Mouse (Mus musculus) small intestine, adult 2 months (tissue): ENCODE results near the gene Rnaseh2a. TPM values are rescaled to one million over a fixed set of nuclear protein-coding genes. Genes with fewer than 3 reads are reported as not detected.

ENCODE experiments used
- H3K27ac ChIP-seq: fragments of 200-500 bp; 2 replicates; pipeline ENCODE4 v1.5.1; 2012; ENCODE audit warnings: low read depth, low read length, control low read depth, inconsistent platforms; ENCODE audit not compliant: insufficient read depth
- H3K27me3 ChIP-seq: fragments of 200-500 bp; 2 replicates; pipeline ENCODE4 v1.6.1; 2012; ENCODE audit warnings: mild to moderate bottlenecking, moderate library complexity, low read length, inconsistent platforms; ENCODE audit not compliant: control insufficient read depth, insufficient read depth
- H3K36me3 ChIP-seq: fragments of 200-500 bp; 2 replicates; pipeline ENCODE4 v1.6.1; 2012; ENCODE audit warnings: mild to moderate bottlenecking, low read length, control low read depth, inconsistent platforms; ENCODE audit not compliant: control insufficient read depth, insufficient read depth
- H3K4me1 ChIP-seq: fragments of 200-500 bp; 2 replicates; pipeline ENCODE4 v1.6.1; 2012; ENCODE audit warnings: low read length, inconsistent platforms, mixed read lengths; ENCODE audit not compliant: control insufficient read depth, insufficient read depth, insufficient read length
- H3K4me3 ChIP-seq: fragments of 200-500 bp; 2 replicates; pipeline ENCODE4 v1.5.1; 2012; ENCODE audit warnings: low read depth, mild to moderate bottlenecking, control low read depth, inconsistent platforms, low read length, moderate library complexity
- CTCF ChIP-seq: fragments of 200-500 bp; IDR thresholded peaks from 2 replicates; pipeline ENCODE4 v1.5.1; 2012; ENCODE audit warnings: low read depth, mild to moderate bottlenecking, control low read depth, inconsistent platforms, low read length, moderate library complexity, mixed read lengths; ENCODE audit not compliant: insufficient replicate concordance, insufficient read length; ENCODE audit errors: extremely low read depth
- POLR2A ChIP-seq: fragments of 200-500 bp; IDR thresholded peaks from 2 replicates; pipeline ENCODE4 v1.6.1; 2012; ENCODE audit warnings: low read depth, mild to moderate bottlenecking, control low read depth, inconsistent platforms, low read length, moderate library complexity
- WGBS: fragments of 180-500 bp; shearing (Covaris S2); methylation state at CpG from one replicate; pipeline ENCODE4 v1.1.7; 2018; 5-methylcytosine and 5-hydroxymethylcytosine counted together
- polyA plus RNA-seq: library from polyadenylated mRNA; depleted of rRNA; stranded (reverse); fragments of >200 nt; gene quantifications from 2 replicates; pipeline ENCODE4 v1.2.3, GENCODE M21; 2012; rRNA removed

The Rnaseh2a gene
- 14.5 and 29.1 TPM in 2 replicates for polyA plus RNA-seq

- WGBS, result under 1% methylated on average over 56 of the region's 56 CpGs
- peaks cover 11% of the 10 kb centered on the region for H3K36me3 ChIP-seq
- H3K4me3 ChIP-seq, result peak within 1 kb of the TSS; percentile 70
- H3K4me1 ChIP-seq, result peaks cover 17% of the 10 kb centered on the region
- peak; percentile 93 for TF ChIP-seq POLR2A
- TF ChIP-seq CTCF, result no peak
- H3K27ac ChIP-seq, result peak within 1 kb of the TSS; percentile 77
- H3K27me3 ChIP-seq, result no peaks in the 10 kb centered on the region
Measured at GRCm38 (mm10) chr8:84969241-84970134, at the start of gene Rnaseh2a, which contains the start of the genes Gm49661 and Prdx2. Gene Rnaseh2a (minus strand): TSS chr8:84969767. Gene Gm49661 (minus strand): TSS chr8:84969433. Gene Prdx2 (plus strand): TSS chr8:84969587.

GRCm38 (mm10) chr8:85017209-85017608 lies 47.6 kb upstream of the Rnaseh2a start:
- H3K27me3 ChIP-seq, result peaks cover 10% of the 10 kb centered on the region; the same call in 1 of the 2 replicates
- peaks cover 32% of the 10 kb centered on the region for H3K36me3 ChIP-seq
- TF ChIP-seq POLR2A (no peak), CTCF (no peak)
- no peak overlapping the region for H3K4me3 ChIP-seq
- peaks cover 3% of the 10 kb centered on the region; the same call in 1 of the 2 replicates for H3K4me1 ChIP-seq
- no peak overlapping the region for H3K27ac ChIP-seq
- WGBS, result 71% methylated on average over 5 of the region's 5 CpGs

GRCm38 (mm10) chr8:85016724-85017123 lies 47.2 kb upstream of the Rnaseh2a start:
- no peak overlapping the region for H3K27ac ChIP-seq
- WGBS, result 50% methylated on average over 10 of the region's 10 CpGs
- TF ChIP-seq POLR2A, result no peak
- H3K4me3 ChIP-seq, result no peak overlapping the region
- peaks cover 3% of the 10 kb centered on the region; the same call in 1 of the 2 replicates for H3K4me1 ChIP-seq
- peaks cover 31% of the 10 kb centered on the region for H3K36me3 ChIP-seq
- H3K27me3 ChIP-seq, result peaks cover 10% of the 10 kb centered on the region

GRCm38 (mm10) chr8:85014431-85014830 lies 44.9 kb upstream of the Rnaseh2a start, which contains the start of gene Best2:
Gene Best2 (minus strand): TSS chr8:85014531.
- Histone ChIP-seq H3K36me3 (peaks cover 12% of the 10 kb centered on the region), H3K27ac (no peak within 1 kb of the TSS), H3K27me3 (peaks cover 16% of the 10 kb centered on the region), H3K4me3 (peak within 1 kb of the TSS; percentile 54), H3K4me1 (peaks cover 3% of the 10 kb centered on the region; the same call in 1 of the 2 replicates)
- WGBS, result 63% methylated on average over 2 of the region's 2 CpGs
- TF ChIP-seq POLR2A, result no peak

GRCm38 (mm10) chr8:85013230-85013840 lies 43.8 kb upstream of the Rnaseh2a start:
- TF ChIP-seq CTCF, result peak; percentile 58; the same call in 1 of the 2 replicates
- TF ChIP-seq POLR2A, result no peak
- H3K27ac ChIP-seq, result no peak overlapping the region

GRCm38 (mm10) chr8:85011242-85011641 lies 41.7 kb upstream of the Rnaseh2a start:
- no peak overlapping the region for H3K4me3 ChIP-seq
- H3K27ac ChIP-seq, result no peak overlapping the region
- 10% methylated on average over 28 of the region's 28 CpGs for WGBS
- H3K4me1 ChIP-seq, result peaks cover 3% of the 10 kb centered on the region; the same call in 1 of the 2 replicates
- no peaks in the 10 kb centered on the region for H3K36me3 ChIP-seq
- H3K27me3 ChIP-seq, result peaks cover 16% of the 10 kb centered on the region
- TF ChIP-seq CTCF, result no peak
- TF ChIP-seq POLR2A, result no peak

More at GRCm38 (mm10) chr8:85013230-85013840, 43.8 kb upstream of the Rnaseh2a start:
- 6% methylated on average over 26 of the region's 26 CpGs for WGBS
- Histone ChIP-seq H3K36me3 (peaks cover 2% of the 10 kb centered on the region), H3K4me1 (peaks cover 3% of the 10 kb centered on the region; the same call in 1 of the 2 replicates), H3K27me3 (peaks cover 16% of the 10 kb centered on the region), H3K4me3 (peak overlapping the region; percentile 54)

GRCm38 (mm10) chr8:85007686-85008085 lies 38.1 kb upstream of the Rnaseh2a start:
- Histone ChIP-seq H3K27ac (no peak overlapping the region), H3K36me3 (peaks cover 3% of the 10 kb centered on the region), H3K4me1 (no peaks in the 10 kb centered on the region), H3K27me3 (peaks cover 8% of the 10 kb centered on the region), H3K4me3 (no peak overlapping the region)
- 20% methylated on average over 25 of the region's 25 CpGs for WGBS
- peak; percentile 51; the same call in 1 of the 2 replicates for TF ChIP-seq CTCF
- TF ChIP-seq POLR2A, result no peak
